Mouse (Mus musculus): ENCODE results near the gene Hnrnph1.

- TF ChIP-seq CTCF (IDR thresholded peaks at IDR 0.05): no peak
- no peak for TF ChIP-seq POLR2A (IDR thresholded peaks at IDR 0.05; ENCODE audit: insufficient read depth, low read depth, low read length)
- no peak for TF ChIP-seq EP300 (IDR thresholded peaks at IDR 0.05; ENCODE audit: insufficient read depth, low read depth, low read length)
Measured at GRCm38 (mm10) chr11:50432896-50433295, 56.1 kb downstream of the Hnrnph1 start.

Data from heart, adult 2 months (tissue).